Comparison of ENCODE assay signal across 28 mouse cellular contexts in genomic region chr17:28120460-28120859, GRCm38 (mm10). TPM values are rescaled to one million over a fixed set of nuclear protein-coding genes. Genes with fewer than 3 reads are reported as not detected.
"Had no signal": no experiment of that assay in that cellular context is flagged by ENCODE, and none has a peak within 500 bp of the region (broad histone marks: within the 10 kb centered on the region; RNA-seq: fewer than 3 reads in every experiment).

No protein-coding gene starts in this region.

- H3K27me3 ChIP-seq: heart, embryonic 15.5 days; hindbrain, embryonic 12.5 days; hindbrain, embryonic 15.5 days; kidney, embryonic 15.5 days; limb, embryonic 13.5 days; limb, embryonic 15.5 days had no signal

- H3K4me2 ChIP-seq: heart, embryonic 11.5 days; heart, embryonic 13.5 days; heart, embryonic 15.5 days; hindbrain, embryonic 12.5 days; hindbrain, embryonic 15.5 days; kidney, embryonic 15.5 days; limb, embryonic 13.5 days; limb, embryonic 15.5 days; liver, embryonic 12.5 days had no signal

- DNase-seq: gastrocnemius, postnatal 14 days; gastrocnemius, postnatal 36 days; heart, adult 11 months; heart, adult 2 months; heart, postnatal 14 days; heart, postnatal 36 days; kidney, adult 11 months; kidney, adult 2 months; kidney, adult 9 months; kidney, postnatal 14 days; kidney, postnatal 36 days; layer of hippocampus, adult 9-11 months; layer of hippocampus, postnatal 36 days; left cerebral cortex, postnatal 4 days had no signal

- H3K9ac ChIP-seq: heart, embryonic 13.5 days; heart, embryonic 15.5 days; hindbrain, embryonic 12.5 days; hindbrain, embryonic 15.5 days; kidney, embryonic 15.5 days; limb, embryonic 13.5 days; limb, embryonic 15.5 days; liver, embryonic 12.5 days; liver, embryonic 14.5 days had no signal

- H3K4me1 ChIP-seq: limb, embryonic 13.5 days; liver, embryonic 12.5 days had no signal

- H3K27ac ChIP-seq: heart, adult 2 months; heart, embryonic 13.5 days; heart, embryonic 15.5 days; hindbrain, embryonic 12.5 days; hindbrain, embryonic 15.5 days; hindbrain, postnatal 0 days; kidney, embryonic 15.5 days; kidney, postnatal 0 days; limb, embryonic 13.5 days; limb, embryonic 15.5 days; liver, embryonic 12.5 days; liver, embryonic 14.5 days had no signal

- H3K9me3 ChIP-seq: heart, embryonic 13.5 days; heart, embryonic 15.5 days; hindbrain, embryonic 12.5 days; hindbrain, embryonic 15.5 days; kidney, embryonic 15.5 days; limb, embryonic 13.5 days; limb, embryonic 15.5 days; liver, embryonic 12.5 days had no signal

- H3K36me3 ChIP-seq: heart, embryonic 13.5 days; heart, embryonic 15.5 days; hindbrain, embryonic 12.5 days; hindbrain, embryonic 15.5 days; kidney, embryonic 15.5 days; limb, embryonic 13.5 days; limb, embryonic 15.5 days; liver, embryonic 12.5 days had no signal

- ATAC-seq: hindbrain, postnatal 0 days; intestine, embryonic 16.5 days; liver, embryonic 12.5 days had no signal

- H3K4me3 ChIP-seq: heart, adult 2 months; heart, embryonic 13.5 days; heart, embryonic 15.5 days; hindbrain, embryonic 12.5 days; hindbrain, embryonic 15.5 days; kidney, embryonic 15.5 days; limb, embryonic 13.5 days; limb, embryonic 15.5 days; liver, embryonic 12.5 days had no signal

RNA-seq across cellular contexts. Expression of gene Tcp11, which starts 40.0 kb away (rescaled TPM):
- polyA plus RNA-seq: liver, adult 2 months had no signal
